Mouse (Mus musculus) thymus, postnatal 4 days (tissue): Measurements from ENCODE around the gene Proser3.
"Not testable (repeated sequence)": the region's sequence is repeated elsewhere in the genome, so short reads cannot be mapped to it uniquely, and the experiment has no call there.

Experiments used
- DNase-seq: peaks from one replicate; pipeline ENCODE4 v3.0.0; 2021

The Proser3 gene

DNA sequence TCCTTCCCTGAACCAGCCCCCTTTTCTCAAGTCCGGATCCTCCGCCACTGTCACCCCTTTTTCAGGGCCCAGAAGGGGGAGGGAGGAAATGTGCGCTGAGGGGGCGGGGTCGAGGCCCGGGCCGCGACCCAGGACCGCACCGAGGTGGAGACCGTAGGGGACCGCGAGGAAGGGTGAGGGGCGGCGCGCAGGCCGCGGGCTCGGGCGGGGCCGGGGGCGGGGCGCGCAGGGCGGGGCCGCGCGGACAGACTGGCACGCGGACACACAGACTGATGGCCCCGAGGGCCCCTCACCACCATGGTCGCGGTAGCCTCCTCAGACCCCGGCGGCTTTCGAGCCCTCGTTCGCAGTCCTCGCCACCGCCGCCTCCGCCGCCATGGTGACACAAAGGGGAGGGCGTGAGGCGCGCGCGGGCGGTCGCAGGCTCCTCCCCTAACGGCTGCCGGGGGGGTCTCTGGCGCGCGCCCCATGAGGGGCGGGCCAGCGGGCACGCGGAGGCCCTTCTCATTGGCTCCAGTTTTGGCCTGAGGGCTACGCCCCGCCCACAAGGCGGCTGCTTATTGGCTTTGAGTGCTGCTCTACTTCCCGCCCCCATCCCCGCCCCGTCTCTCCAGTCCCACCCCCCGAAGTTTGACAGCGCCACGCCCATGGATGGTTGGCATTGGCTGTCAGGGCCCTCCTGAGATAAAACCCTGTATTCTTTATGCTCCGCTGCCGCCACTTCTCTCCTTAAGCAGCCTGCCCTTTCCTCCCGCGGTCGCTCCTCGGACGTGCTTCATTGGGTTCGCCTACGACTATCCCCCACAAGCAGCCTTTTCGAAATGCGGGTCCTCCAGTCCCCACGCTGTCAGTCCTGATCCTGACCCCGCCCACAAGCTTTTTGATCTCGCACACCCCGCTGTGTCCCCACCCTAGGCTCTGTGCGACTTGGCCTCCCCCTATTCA lies 17.2 kb downstream of the Proser3 start, which contains the start of gene Arhgap33:
Gene Arhgap33, minus strand, starts transcription at position 428 of the 945 bp plus-strand sequence.
- DNase-seq = peak; percentile 98

DNA sequence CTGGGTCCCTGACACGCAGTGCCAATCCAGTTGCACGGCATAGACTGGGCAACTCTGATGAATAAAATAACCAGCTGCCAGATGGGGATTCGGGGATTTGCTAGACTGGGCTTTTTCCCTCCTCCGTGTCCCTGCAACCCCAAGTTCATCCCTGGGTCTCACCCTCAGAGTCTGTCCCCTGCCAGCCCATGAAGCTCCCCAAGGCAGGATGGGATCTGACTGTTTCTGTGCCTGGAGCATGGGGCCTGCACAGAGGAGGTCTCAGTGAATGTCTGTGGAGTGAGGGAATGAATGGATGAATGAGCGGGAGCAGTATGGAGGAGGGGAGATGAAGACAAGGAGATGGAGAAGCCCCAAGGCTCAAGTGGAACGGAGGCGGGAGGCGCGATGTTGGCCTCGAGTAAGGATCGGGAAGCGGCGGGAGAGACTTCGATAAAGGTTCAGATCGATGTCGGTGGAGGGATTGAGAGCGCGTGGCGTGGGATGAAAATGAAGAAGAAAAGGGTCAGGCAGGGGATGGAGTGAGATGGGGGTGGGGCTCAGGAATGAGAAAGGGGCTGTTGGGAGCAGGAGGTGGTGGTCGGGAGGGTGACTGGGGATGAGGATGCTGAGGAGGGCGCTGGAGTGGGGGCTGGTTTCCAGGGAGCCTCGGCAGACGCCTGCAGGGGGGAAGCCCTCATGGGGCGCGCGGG lies 18.0 kb downstream of the Proser3 start:
- DNase-seq = no peak

DNA sequence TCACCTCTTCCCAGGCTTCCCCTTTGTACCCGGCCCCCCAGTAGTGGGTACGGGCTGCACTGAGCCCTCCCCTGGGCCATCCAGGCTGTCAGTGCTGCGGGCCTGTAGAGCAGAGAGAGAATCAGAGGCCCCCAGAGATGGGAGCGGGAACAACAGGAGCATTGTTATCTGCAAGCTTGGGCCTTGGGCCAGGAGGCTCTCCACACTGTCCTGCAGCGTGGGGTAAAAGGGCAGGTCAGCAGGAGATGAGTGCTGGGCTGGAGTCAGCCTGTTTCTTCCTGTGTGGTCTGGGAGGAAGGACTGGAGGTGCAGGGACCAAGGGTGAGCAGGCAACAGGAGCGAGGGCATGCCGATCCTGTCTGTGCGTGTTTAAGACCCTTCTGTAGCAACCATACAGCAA lies 19.2 kb downstream of the Proser3 start:
- DNase-seq = no peak

DNA sequence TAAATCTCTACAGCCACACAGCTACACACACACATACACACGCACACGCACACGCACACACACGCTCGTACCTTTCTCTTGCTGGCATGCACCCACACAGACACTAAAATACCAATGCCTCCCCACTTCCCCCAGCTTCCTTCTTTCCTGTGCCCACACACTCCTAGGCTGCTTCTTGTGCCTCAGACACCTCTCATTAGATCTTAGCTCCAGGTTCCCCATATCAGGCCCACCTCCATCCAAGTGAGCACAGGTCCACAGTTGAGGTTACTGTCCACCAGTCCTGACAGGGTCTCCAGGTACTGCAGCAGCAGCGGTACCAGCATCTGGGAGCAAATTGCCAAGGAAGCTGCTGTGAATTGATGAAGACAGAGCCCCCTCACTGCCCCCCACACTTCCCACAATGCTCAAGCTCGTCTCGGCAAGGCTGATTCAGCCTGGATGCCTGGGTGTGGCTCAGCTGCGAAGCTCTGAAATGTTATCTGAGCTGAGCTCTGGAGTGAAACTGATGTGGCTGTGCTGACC lies 20.7 kb downstream of the Proser3 start:
- no peak for DNase-seq

DNA sequence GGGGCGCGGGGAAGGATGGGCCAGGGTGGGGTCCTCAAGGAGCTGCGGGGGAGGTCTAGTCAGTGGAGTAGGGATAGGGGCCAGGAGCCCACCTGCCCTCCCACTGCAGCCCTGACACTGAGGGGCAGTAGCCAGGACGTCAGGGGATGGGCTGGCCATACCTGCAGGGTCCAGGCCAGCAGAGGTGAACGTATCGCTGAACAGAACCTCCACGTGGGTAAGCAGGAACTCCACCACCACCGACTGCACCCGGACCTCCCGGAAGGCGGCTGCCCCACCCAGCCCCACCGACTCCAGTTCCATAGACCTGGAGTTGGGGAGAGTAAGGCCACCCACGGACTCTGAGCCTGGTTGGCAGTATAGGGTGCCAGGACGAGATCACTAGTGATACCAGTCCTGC lies 25.1 kb downstream of the Proser3 start:
- DNase-seq = no peak

DNA sequence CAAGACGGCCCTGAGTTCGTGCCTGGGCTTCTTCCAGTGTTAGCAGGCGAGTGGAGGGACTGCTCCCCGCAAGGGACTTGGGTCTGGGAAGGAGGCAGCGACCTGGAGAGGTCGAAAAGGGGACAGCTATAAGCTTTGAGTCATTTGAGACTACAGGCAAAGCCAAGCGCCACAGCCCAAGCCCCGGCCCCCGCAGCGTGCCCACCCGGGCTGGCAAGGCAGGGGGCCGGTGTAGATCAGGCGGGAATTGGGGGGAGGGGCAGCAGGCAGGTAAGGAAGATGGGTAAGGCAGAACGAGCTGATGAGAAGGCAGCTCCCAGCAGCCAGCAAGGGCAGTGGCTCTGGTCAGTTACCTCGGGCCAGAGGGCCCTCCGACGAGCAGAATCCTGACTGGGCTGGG lies 25.7 kb downstream of the Proser3 start:
- no peak for DNase-seq

DNA sequence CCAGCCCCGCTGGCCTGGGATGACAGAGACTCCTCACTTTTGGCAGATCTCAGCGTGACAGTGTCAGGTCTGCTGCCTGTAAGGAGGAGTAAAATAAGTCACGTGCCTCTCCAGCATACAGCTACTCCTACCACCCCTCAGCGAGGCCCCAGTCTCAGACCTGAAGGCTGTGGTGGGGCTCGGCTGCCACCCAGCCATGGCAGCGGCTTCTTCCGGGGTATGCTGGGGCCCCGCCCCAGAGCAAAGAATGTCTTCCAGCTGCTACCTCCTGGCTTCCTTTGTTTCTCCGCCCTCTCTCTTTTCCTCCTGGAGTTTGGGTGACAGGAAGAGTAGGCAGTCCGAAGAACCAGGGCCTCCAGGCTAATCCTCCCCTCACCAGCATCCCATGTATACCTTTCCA lies 26.1 kb downstream of the Proser3 start:
- no peak for DNase-seq

DNA sequence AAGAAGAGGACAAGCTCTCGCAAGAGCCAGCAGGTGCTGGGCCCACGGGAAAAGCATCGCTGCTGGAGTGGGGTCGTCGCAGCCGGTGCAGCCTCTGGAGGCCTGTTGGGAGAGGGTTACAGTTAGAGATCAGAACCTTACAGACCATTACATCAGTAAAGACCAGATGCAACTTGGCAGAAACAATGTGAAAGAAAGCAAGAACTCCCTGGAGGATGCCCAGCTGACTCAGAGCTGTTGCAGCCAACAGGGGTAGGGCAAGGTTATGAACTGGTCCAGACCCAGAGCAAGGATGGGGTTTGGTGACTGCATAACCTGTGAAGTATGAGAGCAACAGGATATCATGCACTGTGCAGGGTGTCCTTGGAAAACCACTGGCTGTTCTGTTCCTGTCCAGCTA lies 27.6 kb downstream of the Proser3 start:
- no peak for DNase-seq

DNA sequence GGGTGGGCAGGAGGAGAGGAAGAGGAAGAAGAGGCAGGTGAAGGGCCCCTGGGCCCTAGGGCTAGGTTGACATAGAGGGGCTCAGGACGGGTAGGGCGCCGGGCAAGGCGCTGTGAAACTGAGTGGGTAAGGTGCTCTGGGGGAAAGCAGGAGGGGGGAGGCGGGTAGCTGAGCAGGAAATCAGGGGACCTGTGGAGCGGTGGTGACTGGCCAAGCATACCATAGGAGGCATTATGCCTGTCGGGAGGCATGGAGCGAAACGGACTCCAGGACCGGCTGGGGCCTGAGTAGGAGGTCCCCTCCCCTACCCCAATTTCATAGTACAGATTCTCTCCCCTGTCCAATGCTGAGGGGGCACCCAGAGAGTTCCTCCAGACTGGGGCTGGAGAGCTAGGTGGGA lies 29.2 kb downstream of the Proser3 start:
- DNase-seq = no peak

DNA sequence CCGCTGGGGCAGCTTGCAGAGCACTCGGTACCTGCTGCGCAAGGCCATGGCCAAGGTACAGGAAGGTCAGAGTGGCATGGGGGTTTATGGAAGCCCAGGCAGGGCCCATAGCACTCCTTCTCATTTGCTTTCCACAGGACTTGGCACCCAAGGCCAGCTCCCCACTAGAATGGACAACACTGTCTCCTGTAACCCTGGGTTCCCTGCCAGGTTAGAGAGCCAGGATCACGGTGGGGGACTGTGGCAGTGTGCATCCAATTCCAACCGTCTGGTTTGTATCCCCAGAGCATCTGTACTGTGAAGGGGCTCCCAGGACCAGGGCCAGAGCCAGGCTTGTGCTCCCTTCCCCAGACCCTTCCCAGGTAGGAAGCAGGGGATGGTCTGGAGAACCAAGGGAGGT lies 31.2 kb downstream of the Proser3 start:
- no peak for DNase-seq

DNA sequence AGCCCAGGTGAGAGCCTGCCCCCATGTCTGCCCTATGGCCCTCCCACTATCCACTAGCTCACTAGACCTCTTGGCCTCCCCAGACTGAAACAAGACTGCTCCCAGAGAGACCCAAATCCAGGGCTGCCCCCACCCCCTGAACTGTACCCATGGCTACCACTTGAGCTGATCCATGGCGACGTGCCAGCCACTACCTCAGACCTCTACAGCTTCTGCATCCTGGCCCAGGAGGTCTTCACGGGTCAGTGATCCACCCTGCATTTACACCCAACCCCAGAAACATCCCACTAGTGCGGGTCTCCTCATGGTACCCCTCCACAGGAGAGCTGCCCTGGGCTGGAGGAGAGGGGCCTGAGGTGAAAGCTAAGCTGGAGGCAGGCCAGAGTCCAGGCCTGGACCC lies 31.7 kb downstream of the Proser3 start:
- no peak for DNase-seq

DNA sequence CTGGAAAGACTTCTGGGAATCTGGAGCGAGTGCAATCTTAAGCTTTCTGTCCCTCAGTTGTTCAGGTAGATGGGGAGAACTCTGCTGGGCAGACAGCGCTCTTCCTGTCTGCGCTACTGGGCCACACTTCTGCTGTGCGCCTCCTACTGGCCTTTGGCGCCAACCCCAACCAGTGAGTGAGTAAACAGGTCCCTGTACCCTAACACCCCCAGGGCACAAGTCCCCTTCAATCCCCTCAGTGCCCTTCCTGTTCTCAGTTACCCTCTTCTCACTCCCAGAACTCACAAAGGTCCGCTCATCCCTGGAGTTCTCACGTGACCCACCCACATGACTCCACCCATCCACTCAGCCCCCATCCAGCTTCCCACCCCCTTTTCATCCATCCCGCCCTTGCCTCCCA lies 33.8 kb downstream of the Proser3 start:
- DNase-seq = peak; percentile 44

DNA sequence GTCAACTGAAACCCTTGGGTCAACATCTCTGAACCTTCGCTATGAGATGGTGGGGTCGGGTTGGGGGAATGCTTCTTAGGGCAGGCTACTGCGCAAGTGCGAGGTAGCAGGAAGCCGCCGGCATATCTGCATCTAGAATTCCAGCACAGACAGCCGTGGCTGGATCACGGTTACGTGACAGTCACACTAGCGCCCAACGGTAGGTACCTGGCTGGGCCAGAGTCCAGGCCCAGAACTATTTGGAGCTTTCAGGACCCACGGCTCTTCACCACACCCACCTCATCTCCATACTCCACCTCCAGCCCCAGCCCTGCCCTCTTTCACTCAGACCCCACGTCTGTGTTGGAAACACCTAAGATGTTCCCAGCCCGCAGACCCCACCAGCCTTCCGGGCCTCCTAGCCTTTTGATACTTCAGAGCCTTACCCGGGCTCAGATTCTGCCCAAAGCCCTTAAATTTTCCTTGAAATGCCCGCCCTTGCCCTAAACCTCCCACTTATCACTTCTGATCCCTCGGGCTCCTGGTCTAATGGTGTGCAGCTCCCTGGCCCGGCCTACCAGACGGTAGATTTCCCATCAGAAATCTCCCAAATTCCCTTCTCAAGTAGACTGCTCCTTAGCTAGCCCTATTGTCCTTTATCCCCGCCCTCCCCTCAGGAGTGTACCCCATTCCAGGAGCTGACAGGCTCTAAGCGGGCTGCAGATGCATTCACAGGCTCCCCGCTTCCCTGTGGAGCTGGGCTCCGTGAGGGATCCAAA lies 36.9 kb downstream of the Proser3 start:
- no peak for DNase-seq

DNA sequence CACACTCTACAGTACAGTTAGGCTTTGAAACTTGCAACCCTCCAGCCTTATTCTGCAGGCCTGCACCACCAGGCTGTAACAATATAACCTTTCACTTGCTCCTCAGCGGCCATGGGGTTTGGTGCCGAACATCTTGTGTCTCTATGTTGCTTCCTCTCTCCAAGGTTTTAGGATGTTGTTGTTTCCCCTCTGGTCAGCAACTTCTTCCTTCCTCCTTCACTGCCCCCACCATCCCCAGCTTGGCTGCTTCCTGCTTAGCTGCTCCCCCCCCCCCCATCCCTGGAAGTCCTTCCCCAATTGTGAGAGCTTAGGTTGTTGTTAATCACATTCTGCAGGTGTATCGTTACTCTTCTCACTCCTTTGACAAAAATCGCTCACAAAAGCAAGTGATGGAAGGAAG lies 44.0 kb downstream of the Proser3 start:
- DNase-seq = no peak

DNA sequence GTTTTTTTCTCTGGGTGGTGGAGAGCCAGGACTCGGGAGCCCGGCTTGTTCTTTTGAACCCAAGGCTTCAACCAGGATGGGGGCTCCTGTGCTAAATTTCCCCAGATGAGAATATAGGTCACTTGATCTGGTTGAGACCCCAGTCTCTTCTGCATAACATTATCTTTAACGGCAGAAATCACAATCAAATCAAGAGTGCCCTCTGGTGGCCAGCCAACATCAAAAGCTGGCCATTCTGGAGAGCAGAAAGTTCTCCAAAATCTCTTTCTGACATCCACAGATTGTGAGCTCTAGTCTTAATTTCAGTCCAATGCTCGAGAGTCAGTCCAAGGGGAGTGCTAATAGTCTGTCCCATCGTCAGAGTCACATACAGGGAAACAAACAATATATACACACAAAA lies 50.9 kb downstream of the Proser3 start:
- peak; percentile 50 for DNase-seq

DNA sequence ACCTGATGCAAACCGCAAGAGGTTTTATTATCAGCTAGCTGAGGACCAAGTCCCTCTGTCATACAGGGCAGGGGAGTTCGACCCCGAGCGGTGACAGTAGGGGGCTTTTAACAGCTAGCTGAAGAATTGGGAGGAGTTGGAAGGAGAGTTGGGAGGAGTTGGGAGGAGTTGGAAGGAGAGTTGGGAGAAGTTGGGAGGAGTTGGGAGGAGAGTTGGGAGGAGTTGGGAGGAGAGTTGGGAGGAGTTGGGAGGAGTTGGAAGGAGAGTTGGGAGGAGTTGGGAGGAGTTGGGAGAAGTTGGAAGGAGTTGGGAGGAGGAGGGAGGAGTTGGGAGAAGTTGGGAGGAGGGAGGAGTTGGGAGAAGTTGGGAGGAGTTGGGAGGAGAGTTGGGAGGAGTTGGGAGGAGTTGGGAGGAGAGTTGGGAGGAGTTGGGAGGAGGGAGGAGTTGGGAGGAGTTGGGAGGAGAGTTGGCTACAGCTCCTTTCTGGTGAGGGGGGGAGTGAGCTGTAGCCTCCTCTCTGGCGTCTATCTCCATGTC lies 56.5 kb downstream of the Proser3 start:
- DNase-seq = not testable (repeated sequence)

DNA sequence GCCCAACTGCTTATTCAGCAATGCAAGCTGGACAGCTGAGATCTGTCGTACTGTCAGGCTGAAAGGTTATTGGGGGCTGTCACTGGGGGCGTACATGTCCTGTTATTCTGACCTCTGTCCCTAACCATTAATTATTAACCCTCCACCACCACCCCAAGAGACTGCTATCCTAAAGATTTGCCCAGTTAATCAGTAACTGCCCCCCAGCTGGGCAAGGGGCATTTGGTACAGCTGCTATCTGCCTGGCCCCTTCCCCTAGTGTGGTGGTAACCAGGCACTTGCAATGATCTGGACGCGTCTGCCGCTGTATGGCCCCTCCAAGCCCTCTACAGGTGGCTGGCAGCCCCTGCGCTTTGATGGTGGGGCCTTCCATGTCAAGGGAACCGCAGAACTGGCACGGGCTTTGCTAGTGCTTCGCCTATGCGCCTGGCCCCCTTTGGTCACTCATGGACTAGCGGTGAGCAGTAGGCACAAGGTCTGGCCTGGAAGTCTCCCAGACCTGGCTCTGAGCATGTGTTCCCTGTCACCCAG lies 58.6 kb downstream of the Proser3 start, which contains the start of gene Prodh2:
Gene Prodh2, plus strand, starts transcription at position 222 of the 531 bp plus-strand sequence.
- DNase-seq = peak; percentile 26

DNA sequence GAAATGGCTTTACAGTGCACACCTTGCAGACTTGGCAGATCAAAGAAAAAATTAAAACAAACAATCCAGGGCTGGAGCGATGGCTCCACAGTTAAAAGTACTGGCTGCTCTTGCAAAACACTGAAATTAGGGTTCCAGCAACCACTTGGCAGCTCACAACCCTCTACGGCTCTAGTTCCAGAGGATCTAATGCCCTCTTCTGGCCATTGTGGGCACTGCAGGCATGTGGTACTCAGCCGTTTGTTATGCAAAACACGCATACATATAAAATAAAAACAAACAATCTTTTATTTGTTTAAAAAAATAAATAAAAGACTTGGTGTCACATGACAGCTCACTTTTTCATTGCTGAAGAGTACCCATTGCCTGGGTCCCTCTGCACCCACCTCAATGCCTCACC lies 59.3 kb downstream of the Proser3 start:
- peak; percentile 92 for DNase-seq

DNA sequence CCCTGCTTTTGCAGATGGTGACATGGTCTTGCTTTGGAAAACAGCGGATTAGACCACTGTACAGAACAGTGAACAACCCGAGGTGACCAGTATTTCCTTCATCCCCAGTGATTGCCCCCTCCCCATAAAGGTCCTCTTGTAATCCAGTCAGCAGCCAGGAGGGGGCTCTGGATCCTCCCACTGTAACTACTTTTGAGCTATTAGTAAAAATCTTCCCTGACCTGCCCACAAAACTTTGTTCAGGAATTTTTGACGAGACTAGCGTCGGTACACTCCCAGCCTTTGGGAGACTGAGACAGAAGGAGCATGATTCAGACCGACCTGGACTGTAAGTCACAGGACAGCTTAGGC lies 61.2 kb downstream of the Proser3 start:
- no peak for DNase-seq

DNA sequence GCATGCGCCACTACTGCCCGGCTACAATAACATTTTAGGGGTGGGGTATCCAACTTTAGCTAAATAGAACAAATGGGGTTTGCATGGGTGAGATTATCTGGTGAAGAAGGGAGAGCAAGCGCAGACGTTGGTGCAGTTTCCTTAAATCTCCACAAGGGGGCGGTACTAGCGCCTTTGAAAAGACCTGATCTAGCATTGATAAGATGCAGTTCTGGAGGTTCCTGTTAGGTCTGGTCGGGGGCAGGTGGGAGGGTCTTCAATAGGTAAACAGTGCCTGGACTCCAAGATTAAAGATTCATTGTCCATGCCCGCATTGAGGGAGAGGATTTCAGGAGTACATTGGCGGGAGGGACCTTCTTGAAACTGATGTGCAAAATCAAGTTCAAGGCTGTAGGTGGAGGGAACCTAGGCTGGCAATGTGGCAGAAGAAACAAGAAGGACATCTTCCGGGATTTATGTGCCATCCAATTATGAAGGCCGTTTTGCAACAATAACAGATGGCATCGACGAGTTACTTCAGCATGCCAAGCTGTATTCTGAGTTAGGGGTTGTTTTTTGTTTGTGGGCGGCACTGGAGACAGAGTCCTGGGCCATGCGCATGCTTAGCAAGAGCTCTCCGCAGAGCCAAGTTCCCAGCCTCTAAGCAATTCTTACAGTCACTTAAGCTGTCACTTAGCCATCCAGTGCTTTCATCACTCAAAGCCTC lies 61.7 kb downstream of the Proser3 start:
- peak; percentile 63 for DNase-seq
